Mouse (Mus musculus): Measurements from ENCODE around the gene S100a16.

DNA sequence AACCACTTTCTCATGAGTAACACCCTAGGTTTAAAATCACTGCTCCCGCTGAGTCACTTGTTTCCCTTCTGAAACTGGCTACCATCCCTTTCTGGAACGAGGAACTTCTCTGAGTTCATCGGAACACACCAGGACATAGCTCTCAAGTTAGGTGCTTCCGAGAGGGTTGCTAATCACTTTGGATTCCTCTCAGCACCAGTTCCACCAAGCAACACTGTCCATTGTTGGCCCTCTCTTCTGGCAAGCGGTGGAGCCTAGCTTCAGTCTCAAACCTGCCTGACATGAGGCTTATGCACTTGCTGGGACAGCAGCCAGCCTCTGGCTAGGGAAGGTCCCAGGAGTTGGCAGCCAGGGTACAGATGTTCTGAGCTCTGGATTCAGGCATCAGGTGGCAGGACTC, 37.6 kb downstream of the S100a16 start:
- no peak for TF ChIP-seq POU5F1 (IDR thresholded peaks at IDR 0.05; ENCODE audit: borderline replicate concordance, low read length)
- TF ChIP-seq CTCF (conservative IDR thresholded peaks at IDR 0.05; ENCODE audit: low read length) = no peak
- TF ChIP-seq NANOG (IDR thresholded peaks at IDR 0.05; ENCODE audit: borderline replicate concordance, low read length) = no peak
